Mouse (Mus musculus): ENCODE measurements around the gene Rfc4.

Gene Rfc4

GRCm38 (mm10) chr16:23135421-23136149, 8.0 kb upstream of the Rfc4 start:
- no peak for DNase-seq (ENCODE audit: low spot score)

- DNase-seq (ENCODE audit: low spot score) = no peak
These were observed 4.8 kb upstream of the Rfc4 start for GRCm38 (mm10) chr16:23132336-23132735.

GRCm38 (mm10) chr16:23130303-23130702, 2.8 kb upstream of the Rfc4 start:
- DNase-seq (ENCODE audit: low spot score) = no peak

DNA sequence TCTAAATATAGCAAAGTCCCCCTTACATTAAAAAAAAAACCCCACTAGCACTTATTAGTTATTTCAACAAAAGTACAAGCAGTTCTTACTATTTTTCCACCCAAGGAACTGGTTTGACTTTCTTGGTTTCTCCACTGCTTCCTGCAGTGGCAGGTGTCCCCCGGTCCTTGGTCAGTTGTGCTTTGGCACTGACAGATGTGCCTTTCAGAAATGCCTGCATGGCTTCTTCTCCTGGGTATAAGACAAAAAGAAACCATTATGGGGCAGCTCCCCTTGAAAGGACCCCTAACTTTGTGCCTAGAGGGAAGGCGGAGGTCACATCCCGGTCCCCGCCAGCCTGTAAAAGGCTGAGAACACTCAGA, 245 bp downstream of the Rfc4 start:
- no peak for DNase-seq (ENCODE audit: low spot score)

- no peak for DNase-seq (ENCODE audit: low spot score)
These were observed 3.1 kb downstream of the Rfc4 start for GRCm38 (mm10) chr16:23124398-23124797.

- DNase-seq (ENCODE audit: low spot score) = no peak
These were observed 4.4 kb downstream of the Rfc4 start for GRCm38 (mm10) chr16:23123104-23123503.

DNA sequence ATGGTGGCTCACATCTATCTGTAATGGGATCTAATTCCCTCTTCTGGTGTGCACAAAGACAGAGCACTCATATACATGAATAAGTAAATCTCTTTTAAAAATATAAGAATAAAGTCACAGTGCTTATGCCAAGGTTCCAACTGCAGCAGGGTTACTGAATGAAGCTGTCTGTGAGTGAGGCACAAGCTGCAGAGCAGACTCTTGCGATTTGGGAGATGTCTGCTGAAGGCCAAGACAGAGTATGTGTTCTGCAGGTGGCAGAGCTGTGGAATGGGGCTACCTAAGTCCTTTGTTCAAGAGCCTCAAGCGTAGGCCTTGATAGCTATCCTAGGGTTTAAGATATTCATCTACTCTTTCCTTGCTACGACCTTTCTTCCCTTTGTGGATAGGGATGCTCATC, 5.1 kb downstream of the Rfc4 start:
- no peak for DNase-seq (ENCODE audit: low spot score)

GRCm38 (mm10) chr16:23117173-23117572, 10.4 kb downstream of the Rfc4 start:
- DNase-seq (ENCODE audit: low spot score) = no peak

DNA sequence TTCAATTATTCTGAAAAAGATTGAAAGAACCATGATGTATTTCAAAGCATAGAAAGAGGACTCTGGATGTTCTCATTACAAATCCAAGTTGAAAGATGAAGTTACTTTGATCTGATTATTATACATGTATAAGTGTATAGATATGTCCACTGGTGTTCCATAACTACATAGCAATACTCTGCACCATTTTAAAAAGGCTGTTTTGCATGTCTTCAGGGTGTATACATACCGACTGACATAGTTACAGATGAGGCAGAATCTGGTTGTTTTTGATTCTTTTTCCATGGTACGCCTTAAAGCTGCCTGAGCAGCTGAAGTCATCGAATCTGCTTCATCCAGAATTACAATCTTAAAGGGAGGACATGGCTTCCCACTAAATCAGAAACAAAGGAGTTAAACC, 12.1 kb downstream of the Rfc4 start:
- no peak for DNase-seq (ENCODE audit: low spot score)

DNA sequence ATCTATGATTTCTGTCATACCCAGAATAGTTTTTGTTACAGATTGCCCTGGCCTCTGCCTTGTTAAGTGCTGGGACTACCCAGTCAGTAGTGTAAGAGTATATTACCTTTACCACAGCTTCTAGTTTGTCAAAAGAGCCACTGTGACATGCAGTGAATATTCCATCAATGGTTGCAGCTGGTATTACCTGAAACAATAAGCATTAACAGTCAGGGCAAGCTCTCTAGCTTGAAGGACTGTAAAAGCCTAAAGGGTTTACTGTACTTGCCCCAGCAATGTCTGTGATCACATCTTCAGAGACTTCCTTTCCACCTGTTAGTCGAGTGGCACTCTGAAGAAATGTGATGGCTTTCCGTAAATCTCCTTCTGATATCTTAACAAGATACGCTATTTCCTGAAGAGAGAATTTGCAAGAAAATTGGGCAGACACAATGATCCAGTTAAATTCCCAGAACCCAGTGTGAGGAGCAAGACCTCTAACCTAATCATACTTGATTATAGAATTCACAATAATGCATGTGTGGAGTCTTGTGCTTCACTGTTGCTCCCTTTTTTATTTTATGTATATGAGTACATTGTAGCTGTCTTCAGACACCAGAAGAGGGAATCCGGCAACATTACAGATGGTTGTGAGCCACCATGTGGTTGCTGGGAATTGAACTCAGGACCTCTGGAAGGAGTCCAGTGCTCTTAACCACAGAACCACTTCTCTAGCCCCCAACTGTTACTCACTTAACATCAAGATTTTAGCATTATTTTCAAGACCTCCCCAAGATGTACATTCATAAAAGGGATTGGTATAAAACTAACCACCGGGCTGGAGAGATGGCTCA, 13.0 kb downstream of the Rfc4 start:
- no peak for DNase-seq (ENCODE audit: low spot score)

DNA sequence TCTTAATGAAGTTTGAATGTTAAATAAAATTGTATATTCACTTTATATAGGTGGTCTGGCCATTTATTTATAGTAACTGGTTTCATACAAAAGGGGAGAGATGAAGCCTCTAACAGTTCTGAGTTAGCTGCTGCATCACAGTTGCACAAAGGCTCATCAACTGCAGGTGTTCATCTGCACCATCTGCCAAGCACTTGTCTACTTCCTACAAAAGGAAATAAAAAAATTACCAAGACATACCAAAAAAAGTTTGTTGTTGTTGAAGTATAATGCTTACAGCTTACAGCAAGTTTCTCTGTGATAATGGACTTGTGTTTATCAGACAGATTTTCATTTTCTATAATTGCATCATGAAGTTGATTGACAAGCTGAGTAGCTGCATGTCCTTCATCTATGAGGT, 13.6 kb downstream of the Rfc4 start:
- no peak for DNase-seq (ENCODE audit: low spot score)

GRCm38 (mm10) chr16:23112861-23113435, 14.6 kb downstream of the Rfc4 start:
- no peak for DNase-seq (ENCODE audit: low spot score)

DNA sequence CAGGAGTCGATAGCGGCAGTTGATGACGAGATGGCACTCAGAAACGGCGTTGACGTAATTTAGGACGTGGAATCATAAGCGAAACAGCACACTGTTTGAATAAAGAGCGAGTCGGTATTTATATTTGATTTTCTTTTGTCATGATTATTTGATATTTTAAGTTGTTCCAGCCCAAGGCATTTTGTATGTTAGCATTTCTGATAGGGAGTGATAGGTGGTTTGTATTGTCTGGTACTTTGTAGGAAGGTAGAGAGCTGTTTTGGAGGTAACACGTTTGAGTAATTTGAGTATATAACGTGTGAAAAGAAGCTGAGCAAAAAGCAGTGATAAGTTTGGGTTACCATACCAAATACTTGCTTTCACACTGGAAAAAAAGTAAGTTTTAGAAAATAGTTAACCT, 15.2 kb downstream of the Rfc4 start:
- no peak for DNase-seq (ENCODE audit: low spot score)

DNA sequence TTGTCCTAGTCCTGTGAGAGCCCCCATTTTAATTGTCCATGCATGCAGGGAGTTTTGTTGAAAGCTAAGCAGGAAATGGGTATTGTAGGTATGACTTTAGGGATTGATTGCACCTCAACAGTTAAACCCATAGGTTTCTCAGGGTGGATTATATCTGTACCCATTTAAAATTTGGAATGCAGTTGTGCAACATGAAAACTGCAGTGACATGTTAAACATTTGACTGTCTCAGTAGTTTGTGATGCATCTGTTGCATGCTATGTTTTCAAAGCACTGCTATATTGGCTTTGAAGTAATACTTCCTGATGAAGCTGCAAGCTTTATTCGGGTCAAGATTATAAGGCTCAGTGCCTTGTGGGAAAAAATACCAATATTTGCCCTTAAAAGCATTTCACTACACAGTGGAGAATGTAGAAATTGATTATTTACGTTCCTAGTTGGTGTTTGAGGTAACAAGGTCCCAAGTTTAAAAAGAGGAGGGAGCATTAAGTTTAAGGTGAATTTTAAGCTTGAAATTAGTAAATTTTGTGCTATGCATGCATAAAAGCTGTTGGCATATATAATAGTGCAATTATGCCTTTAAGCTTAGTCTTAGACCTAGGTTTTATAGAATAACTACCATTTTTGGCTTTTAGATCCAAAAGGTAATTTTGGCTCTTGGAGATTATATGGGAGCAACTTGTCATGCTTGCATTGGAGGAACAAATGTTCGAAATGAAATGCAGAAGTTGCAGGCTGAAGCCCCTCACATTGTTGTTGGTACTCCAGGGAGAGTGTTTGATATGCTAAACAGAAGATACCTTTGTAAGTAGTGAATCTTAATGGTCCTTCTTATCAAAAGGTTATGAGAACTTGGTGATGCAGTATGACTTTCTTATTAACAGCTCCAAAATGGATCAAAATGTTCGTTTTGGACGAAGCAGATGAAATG, 17.9 kb downstream of the Rfc4 start:
- DNase-seq (ENCODE audit: low spot score) = no peak

DNA sequence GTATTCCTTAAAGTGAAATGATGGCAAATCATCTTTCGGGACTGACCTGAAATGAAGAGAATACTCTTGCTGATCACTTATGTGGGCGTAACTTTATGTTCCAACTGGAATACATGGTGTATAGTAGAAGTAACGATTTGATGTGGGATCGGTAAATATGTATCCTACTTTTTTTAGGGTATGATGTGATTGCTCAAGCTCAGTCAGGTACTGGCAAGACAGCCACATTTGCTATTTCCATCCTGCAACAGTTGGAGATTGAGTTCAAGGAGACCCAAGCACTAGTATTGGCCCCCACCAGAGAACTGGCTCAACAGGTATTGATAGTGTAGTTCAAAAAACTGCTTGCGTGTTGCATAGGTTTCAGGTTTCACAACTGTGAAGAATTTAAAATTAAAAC, 18.6 kb downstream of the Rfc4 start:
- no peak for DNase-seq (ENCODE audit: low spot score)

GRCm38 (mm10) chr16:23107946-23108759, 19.4 kb downstream of the Rfc4 start:
- DNase-seq (ENCODE audit: low spot score) = peak; percentile 44

DNA sequence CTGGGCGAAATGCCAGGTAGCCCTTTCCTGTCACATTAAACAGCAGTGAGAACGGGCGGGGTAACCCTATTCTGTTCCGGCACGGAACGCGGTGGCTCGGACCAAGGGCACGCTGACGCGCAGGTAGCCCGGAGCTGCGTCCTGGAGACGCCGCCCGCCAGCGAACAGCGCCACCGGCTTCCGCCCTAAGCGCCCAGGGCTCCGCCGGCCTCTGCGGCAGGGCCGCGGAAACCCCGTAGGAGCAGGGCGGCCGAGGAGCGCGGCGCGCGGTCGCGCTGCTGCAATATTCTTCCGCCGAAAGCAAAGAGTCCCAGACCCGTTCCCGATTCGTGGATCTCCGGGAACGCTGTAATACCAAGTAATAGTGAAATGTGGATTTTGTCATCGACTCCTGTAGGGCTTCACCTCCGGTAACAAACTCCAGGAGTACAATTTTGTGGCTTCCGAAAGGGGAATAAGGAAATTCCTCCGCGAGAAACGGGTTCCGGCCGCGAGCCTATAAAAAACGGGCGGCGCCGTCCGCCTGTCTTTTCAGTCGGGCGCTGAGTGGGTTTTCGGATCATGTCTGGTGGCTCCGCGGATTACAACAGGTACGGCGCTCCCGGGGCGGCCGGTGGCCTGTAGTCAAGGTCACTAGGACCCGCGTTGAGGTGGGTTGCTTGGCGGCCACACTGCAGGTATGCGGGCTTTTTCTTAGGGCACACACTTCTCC, 20.1 kb downstream of the Rfc4 start, which contains the start of gene Eif4a2:
Eif4a2 (plus strand) TSS at position 214 of the 712 bp plus-strand sequence.
- peak; percentile 75 for DNase-seq (ENCODE audit: low spot score)

- no peak for DNase-seq (ENCODE audit: low spot score)
These were observed 21.4 kb downstream of the Rfc4 start for GRCm38 (mm10) chr16:23106121-23106520.

GRCm38 (mm10) chr16:23103841-23104240, 23.7 kb downstream of the Rfc4 start:
- DNase-seq (ENCODE audit: low spot score) = no peak

GRCm38 (mm10) chr16:23103038-23103745, 24.3 kb downstream of the Rfc4 start:
- no peak for DNase-seq (ENCODE audit: low spot score)

Measured in layer of hippocampus, adult 9-10 months (tissue).